Mouse (Mus musculus): ENCODE results near the gene Tnrc18.

GRCm38 (mm10) chr5:142800656-142801055 is 16.8 kb downstream of the Tnrc18 start:
- TF ChIP-seq CTCF (conservative IDR thresholded peaks at IDR 0.05; ENCODE audit: low read length) (no peak), NANOG (IDR thresholded peaks at IDR 0.05; ENCODE audit: borderline replicate concordance, low read length) (peak; percentile 66)

Measured in E14TG2a.4 (cell line).